Mouse (Mus musculus) frontal cortex, adult 2 months (tissue): Measurements from ENCODE around the gene Lrrc45. TPM values are rescaled to one million over a fixed set of nuclear protein-coding genes. Genes with fewer than 3 reads are reported as not detected.
"Not testable (repeated sequence)": the region's sequence is repeated elsewhere in the genome, so short reads cannot be mapped to it uniquely, and the experiment has no call there.

Experiments used
- DNase-seq, 2 experiments: peaks; one replicate each; pipeline ENCODE4 v3.0.0; 2022; ENCODE audit warnings: low spot score in 1 of 2; ENCODE audit errors: extremely low spot score in 1 of 2
- polyA plus RNA-seq: library from polyadenylated mRNA; depleted of rRNA; stranded (reverse); fragments of >200 nt; gene quantifications from 2 replicates; pipeline ENCODE4 v1.2.3, GENCODE M21; 2012; rRNA removed

Gene Lrrc45
- 111 and 130 TPM in 2 replicates for polyA plus RNA-seq

- peak; percentile 98 to 99 for DNase-seq
Observed at GRCm38 (mm10) chr11:120713580-120714518, at the start of gene Lrrc45, which contains the start of gene Cenpx. TSS of gene Lrrc45 (plus strand) at chr11:120713925. TSS of gene Cenpx (minus strand) at chr11:120713738.

- DNase-seq: no peak
Observed at GRCm38 (mm10) chr11:120665406-120665805, 48.3 kb upstream of the Lrrc45 start.

GRCm38 (mm10) chr11:120666617-120667016, 47.1 kb upstream of the Lrrc45 start:
- no peak for DNase-seq

- peak; percentile 83 to 92 for DNase-seq
Observed at GRCm38 (mm10) chr11:120672687-120673593, 40.8 kb upstream of the Lrrc45 start, which contains the start of gene Aspscr1. TSS of gene Aspscr1 (plus strand) at chr11:120672973.

- no peak for DNase-seq
Observed at GRCm38 (mm10) chr11:120673594-120674122, 40.1 kb upstream of the Lrrc45 start.

GRCm38 (mm10) chr11:120675875-120676274, 37.9 kb upstream of the Lrrc45 start:
- DNase-seq: not testable (repeated sequence)

- no peak for DNase-seq
Observed at GRCm38 (mm10) chr11:120676951-120677350, 36.8 kb upstream of the Lrrc45 start.

GRCm38 (mm10) chr11:120679909-120680308, 33.8 kb upstream of the Lrrc45 start:
- no peak for DNase-seq

GRCm38 (mm10) chr11:120682683-120683082, 31.0 kb upstream of the Lrrc45 start:
- no peak for DNase-seq

- DNase-seq: no peak
Observed at GRCm38 (mm10) chr11:120683536-120683935, 30.2 kb upstream of the Lrrc45 start.

- DNase-seq: no peak
Observed at GRCm38 (mm10) chr11:120684086-120684485, 29.6 kb upstream of the Lrrc45 start.

- DNase-seq: no peak
Observed at GRCm38 (mm10) chr11:120684660-120685059, 29.1 kb upstream of the Lrrc45 start.

- no peak for DNase-seq
Observed at GRCm38 (mm10) chr11:120686650-120687272, 27.0 kb upstream of the Lrrc45 start.

GRCm38 (mm10) chr11:120689365-120689764, 24.4 kb upstream of the Lrrc45 start:
- no peak for DNase-seq

GRCm38 (mm10) chr11:120692471-120693011, 21.2 kb upstream of the Lrrc45 start:
- DNase-seq: peak in 1 of 2 experiments; percentile 46

GRCm38 (mm10) chr11:120693461-120693860, 20.3 kb upstream of the Lrrc45 start:
- DNase-seq: no peak

GRCm38 (mm10) chr11:120695184-120695583, 18.5 kb upstream of the Lrrc45 start:
- DNase-seq: no peak

GRCm38 (mm10) chr11:120695641-120696040, 18.1 kb upstream of the Lrrc45 start:
- DNase-seq: no peak

GRCm38 (mm10) chr11:120696568-120696967, 17.2 kb upstream of the Lrrc45 start:
- DNase-seq: no peak

GRCm38 (mm10) chr11:120697741-120698140, 16.0 kb upstream of the Lrrc45 start:
- DNase-seq: no peak
